Mouse (Mus musculus): ENCODE results near the gene Kbtbd4. TPM values are rescaled to one million over a fixed set of nuclear protein-coding genes. Genes with fewer than 3 reads are reported as not detected.

Gene Kbtbd4
- polyA plus RNA-seq, 2 experiments from 2014 or later = 40.3 to 50.4 TPM

DNA sequence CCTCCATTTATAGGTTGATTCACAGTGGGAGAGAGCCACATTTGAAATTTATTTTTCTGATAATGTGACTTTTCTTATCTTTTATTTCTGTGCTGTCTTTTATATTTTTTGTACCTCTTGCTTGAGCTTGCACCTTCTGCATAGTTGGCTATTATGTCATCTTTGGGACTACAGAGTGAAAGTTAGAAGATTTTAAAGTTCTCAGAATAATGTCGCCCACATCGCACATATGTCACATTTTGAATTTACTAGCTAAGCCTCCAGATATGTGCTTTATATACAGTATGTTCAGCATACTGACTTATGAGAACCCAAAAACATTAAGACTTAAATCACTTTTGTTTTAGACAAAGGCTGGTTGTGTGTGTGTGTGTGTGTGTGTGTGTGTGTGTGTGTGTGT, 55.5 kb downstream of the Kbtbd4 start:
- ATAC-seq = no peak

Other genes with a start within 250 kb of the Kbtbd4 start
- 10 to 100 TPM; 22.5 to 34.3 TPM for gene Nup160, start 227.5 kb upstream of the Kbtbd4 start, polyA plus RNA-seq (2017; shearing (Covaris generic))
- 100 to 1,000 TPM; 107 to 114 TPM for gene Fnbp4, start 159.4 kb upstream of the Kbtbd4 start, polyA plus RNA-seq (2017; shearing (Covaris generic))
- not detected for gene Agbl2, start 122.0 kb upstream of the Kbtbd4 start, polyA plus RNA-seq (2017; shearing (Covaris generic))
- 100 to 1,000 TPM; 101 to 104 TPM for gene Mtch2, start 57.6 kb upstream of the Kbtbd4 start, polyA plus RNA-seq (2017; shearing (Covaris generic))
- under 1 TPM; 0.82 to 0.83 TPM for gene C1qtnf4, start 18.9 kb upstream of the Kbtbd4 start, polyA plus RNA-seq (2017; shearing (Covaris generic))
- 100 to 1,000 TPM; 103 to 127 TPM for gene Ndufs3, start 87 bp downstream of the Kbtbd4 start, polyA plus RNA-seq (2017; shearing (Covaris generic))
- gene Celf1, start 35.6 kb downstream of the Kbtbd4 start, polyA plus RNA-seq (2017; shearing (Covaris generic)) = 10 to 100 TPM; 52.7 to 54.9 TPM
- 1 to 10 TPM; 5.4 to 7.7 TPM for gene Rapsn, start 130.9 kb downstream of the Kbtbd4 start, polyA plus RNA-seq (2017; shearing (Covaris generic))
- gene Psmc3, start 149.3 kb downstream of the Kbtbd4 start, polyA plus RNA-seq (2017; shearing (Covaris generic)) = 100 to 1,000 TPM; 198 to 201 TPM
- gene Slc39a13, start 165.7 kb downstream of the Kbtbd4 start, polyA plus RNA-seq (2017; shearing (Covaris generic)) = 10 to 100 TPM; 33.1 to 55.2 TPM
- under 1 TPM in 1 of 2 experiments, not detected in 1; 0.49 TPM for gene Spi1, start 177.7 kb downstream of the Kbtbd4 start, polyA plus RNA-seq (2017; shearing (Covaris generic))
- gene Mybpc3, start 213.4 kb downstream of the Kbtbd4 start, polyA plus RNA-seq (2017; shearing (Covaris generic)) = not detected

Measured in CD4-positive, CD25-positive, alpha-beta regulatory T cell, adult 4 months (primary cell).